Mouse (Mus musculus) neural tube, embryonic 14.5 days (tissue): Measurements from ENCODE around the gene Fam217a. TPM values are rescaled to one million over a fixed set of nuclear protein-coding genes. Genes with fewer than 3 reads are reported as not detected.

ENCODE experiments used
- polyA plus RNA-seq: library from polyadenylated mRNA; unstranded; fragments of >200 nt; fragmentation: Nextera tagmentation; extraction: Ambion mirVana; gene quantifications from 2 replicates; pipeline ENCODE4 v1.2.1, GENCODE M21; 2014

The Fam217a gene
- polyA plus RNA-seq, 1 experiment from 2014 or later: 0.37 TPM

Other genes starting within 250 kb of the Fam217a start
- gene Fam50b, start 189.5 kb downstream of the Fam217a start, polyA plus RNA-seq: not detected in 2 replicates
- gene Prpf4b, start 49.0 kb downstream of the Fam217a start, polyA plus RNA-seq: 74.4 and 78.0 TPM in 2 replicates
- not detected in 2 replicates for gene 4933417A18Rik, start 99 bp upstream of the Fam217a start, polyA plus RNA-seq
- gene Eci3, start 39.5 kb upstream of the Fam217a start, polyA plus RNA-seq: 0.50 and 0.82 TPM in 2 replicates
- 96.4 and 110 TPM in 2 replicates for gene Eci2, start 102.8 kb upstream of the Fam217a start, polyA plus RNA-seq